Mouse (Mus musculus) frontal cortex, adult (tissue): ENCODE measurements at regions not wholly inside any gene's neighbourhood (a gene's known extent, or its start where the extent isn't known, plus 50 kb on each side); places are given as distances from the start of the nearest gene placed in this dataset.

ENCODE experiments used
- ATAC-seq: cut with Nextera tagmentation; 2 replicates; pipeline ENCODE4 v1.9.2; 2017; ENCODE audit warnings: mild to moderate bottlenecking, moderate library complexity, mixed read lengths; ENCODE audit not compliant: low TSS enrichment

DNA sequence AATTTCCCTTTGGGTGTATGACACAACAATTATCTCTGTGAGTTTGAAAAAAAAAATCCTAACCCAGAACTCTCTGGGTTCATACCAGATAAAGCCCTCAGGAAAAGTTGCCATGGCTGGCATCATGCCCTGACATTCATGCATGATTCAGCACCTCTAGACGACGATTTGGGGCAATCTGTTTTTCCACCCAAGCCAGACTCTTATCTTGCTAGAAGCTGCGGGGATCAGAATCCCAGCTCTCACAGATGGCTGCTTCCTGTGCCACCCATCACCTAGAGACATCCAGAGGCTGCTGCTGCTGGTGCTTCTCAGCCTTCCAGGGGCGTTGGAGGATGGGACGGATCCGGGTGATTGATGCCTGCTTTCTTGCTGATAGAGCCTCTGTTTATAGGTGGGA lies 209.2 kb downstream of the Cd47 start:
- ATAC-seq: peak; percentile 79

DNA sequence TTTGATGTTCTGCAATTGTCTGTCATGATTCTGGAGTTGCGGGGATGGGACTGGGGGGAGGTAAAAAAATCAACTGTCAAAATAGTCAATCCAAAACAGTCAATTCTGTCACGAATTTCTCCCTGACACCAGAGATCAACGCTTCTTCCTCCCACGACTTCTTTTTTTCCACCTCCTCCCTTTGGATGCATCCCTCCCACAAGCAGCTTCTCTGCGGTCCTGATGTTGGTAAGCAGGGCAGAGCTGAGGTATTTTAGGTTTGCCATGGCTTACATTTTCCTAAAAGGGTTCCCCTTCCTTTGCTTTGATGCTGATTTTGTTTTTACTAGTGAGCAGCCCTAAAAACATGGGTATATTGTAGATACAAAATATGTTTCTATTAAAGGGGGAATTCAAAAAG lies 209.7 kb downstream of the Cd47 start:
- peak; percentile 68 for ATAC-seq

DNA sequence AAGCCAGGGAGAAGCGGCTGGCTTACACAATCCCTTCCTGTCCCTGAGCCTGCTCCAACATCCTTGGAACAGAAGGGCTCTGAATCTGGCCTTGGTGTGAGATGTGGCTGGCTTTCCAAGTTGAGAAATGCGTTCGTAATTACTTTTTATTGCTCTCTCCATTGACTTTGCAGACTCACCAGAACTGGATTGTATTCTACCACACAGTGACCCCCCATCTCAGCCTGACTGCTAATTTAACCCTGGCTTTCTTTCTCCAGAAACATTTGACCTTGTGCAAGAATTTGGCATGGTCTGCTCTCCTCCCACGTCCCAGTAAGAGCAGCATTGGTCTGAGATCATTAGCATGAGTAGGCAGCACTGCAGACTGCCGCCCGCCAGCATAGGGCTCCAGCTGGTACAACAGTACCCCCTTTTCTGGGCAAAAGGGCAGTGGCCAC lies 210.2 kb downstream of the Cd47 start:
- peak; percentile 70 for ATAC-seq

DNA sequence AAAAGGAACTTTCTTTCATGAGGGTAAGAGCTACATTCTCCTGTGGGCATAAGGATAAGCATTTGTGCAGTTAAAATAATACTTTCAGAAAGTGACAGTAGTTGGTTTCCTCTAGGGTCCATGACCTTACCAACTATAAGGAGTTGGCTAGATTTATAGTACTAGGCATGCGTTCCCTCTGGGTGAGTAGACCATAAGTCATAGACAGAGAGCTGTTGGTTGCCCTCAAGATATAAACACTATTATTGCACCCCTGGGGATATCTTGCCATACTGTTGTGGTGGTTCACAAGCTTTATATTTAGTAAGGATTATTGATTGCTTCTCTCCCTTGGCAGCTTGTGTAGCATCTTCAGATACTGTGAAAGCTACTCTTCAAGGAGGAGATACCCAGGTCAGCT lies 223.6 kb downstream of the Cd47 start:
- no peak for ATAC-seq

DNA sequence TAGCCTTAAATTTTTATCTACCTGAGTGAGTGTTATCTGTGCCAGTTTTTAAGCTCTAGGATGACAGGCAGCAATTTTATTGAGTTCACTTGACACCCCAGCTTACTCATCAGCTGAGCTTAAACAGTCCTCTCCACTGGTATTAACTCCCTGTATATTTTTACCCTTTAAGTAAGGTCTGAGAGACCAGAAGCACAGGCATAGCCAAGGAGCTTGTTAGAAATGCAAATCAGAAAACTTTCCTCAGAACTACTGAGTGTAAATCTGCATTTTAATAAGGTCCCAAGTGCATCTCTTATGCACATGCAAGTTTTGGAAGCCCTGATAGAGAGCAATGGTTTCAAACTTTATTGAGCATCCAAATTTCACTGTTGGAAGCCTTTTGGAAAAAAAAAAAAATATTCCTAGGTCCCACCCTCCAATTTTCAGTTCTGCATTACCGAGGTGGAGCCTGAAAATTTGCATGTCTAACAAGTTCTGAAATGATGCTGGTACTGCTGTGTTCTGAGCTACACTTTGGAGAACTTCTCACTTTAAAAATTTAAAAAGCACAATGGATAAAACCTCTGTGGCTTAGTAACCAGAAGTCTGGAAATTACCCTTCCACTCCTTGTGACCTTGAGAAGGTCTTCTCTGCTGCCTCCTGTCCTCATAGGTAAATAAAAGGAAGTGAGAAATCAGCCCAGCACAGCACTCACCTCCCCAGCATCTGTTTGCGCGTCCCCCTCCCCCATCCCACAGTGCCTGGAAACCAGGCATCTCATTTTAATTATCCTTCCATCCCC lies 226.0 kb downstream of the Cd47 start:
- no peak for ATAC-seq

DNA sequence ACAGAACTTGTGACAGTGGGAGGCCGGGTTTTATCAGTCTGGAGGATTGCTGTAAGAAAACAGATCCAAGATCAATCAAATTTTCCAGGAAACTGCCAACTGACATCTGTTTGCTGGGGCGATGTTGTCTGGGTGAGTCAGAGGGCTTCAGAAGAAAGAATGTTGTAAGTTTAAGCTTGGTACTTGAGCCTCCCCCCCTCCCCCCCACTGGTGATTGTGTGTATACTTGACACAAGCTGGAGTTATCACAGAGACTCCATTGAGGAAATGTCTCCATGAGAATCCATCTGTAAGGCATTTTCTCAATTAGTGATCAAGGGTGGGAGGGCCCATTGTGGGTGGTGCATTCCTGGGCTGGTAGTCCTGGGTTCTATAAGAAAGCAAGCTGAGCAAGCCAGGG lies 226.9 kb downstream of the Cd47 start:
- ATAC-seq: no peak

DNA sequence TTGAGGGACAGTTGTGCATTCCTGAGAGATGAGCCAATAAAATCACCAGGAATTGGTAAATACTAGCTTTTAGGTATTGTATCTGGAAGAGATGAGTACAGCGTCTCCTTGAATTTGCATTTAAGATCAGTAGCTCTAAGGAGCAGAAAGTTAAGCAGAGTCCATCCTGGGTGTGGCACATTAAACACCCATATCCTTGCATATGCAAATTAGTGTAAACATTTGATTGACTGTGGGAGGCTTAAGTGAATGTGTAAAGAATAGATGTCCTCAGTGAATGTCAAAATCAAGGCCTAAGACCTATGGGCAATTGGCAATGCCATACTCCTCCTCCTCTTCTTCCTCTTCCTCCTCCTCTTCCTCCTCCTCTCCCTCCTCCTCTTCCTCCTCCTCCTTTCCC lies 229.4 kb downstream of the Cd47 start:
- no peak for ATAC-seq

DNA sequence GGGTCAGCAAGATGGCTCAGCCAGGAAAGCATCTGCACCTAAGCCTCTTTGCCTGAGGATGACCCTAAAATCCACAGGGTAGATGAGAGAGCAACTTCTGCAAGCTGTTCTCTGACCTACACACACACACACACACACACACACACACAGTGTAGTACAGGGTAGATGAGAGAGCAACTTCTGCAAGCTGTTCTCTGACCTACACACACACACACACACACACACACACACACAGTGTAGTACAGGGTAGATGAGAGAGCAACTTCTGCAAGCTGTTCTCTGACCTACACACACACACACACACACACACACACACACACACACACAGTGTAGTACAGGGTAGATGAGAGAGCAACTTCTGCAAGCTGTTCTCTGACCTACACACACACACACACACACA lies 230.0 kb downstream of the Cd47 start:
- ATAC-seq: peak; percentile 50

DNA sequence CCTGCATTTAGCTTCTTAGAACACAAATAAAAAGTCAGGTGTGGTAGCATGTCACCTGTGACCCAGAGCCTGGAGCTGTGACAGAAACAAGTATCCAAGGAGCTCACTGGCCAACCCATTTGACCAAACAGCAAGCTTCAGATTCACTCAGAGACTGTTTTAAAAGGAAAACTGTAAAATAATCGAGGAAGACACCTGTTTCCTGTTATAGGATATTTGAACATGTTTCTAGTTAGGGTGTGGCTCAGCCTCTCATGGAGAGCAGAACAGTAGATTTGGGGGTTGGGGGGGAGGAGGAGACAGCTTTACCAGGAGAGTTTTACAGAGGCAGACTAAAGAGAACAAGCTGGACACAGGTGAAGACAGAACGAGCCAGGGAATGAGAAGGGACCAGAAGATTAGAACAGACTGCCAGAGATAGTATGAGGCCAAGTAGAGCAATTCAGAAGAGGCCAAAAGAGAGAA lies 230.6 kb downstream of the Cd47 start:
- ATAC-seq: no peak

DNA sequence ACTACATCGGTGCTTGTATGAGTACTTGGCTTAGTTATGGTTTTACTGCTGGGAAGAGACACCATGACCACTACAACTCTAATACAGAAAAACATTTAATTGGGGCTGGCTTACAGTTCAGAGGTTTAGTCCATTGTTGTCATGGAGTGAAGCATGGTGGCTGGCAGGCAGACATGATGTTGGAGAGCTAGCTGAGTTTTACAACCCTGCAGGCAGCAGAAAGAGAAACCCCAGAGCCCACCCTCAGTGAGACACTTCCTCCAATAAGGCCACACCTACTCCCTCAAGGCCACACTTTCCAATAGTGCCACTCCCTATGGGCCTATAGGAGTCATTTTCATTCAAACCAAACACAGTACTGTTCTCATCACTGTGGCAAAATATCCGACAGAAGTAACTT lies 232.5 kb downstream of the Cd47 start:
- no peak for ATAC-seq

DNA sequence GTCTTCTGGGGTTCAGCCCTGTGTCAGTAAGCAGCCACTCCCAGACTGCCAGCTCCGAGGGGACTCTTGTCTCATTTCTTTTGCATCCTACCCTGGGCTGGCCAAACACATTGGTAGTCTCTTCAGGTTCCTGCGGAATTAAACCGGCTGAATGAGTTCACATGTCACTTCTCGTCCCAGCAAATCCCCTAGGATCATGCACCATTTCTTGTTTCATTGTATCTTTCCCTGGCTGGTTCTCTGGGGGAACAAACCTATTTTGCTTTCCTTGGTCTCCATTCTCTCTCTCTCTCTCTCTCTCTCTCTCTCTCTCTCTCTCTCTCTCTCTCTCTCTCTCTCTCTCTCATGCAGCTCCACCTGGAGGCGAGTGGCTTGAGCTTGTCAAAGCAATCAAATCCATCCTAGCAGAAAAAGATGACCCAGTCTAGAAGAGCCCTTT lies 236.0 kb downstream of the Cd47 start:
- ATAC-seq: no peak

DNA sequence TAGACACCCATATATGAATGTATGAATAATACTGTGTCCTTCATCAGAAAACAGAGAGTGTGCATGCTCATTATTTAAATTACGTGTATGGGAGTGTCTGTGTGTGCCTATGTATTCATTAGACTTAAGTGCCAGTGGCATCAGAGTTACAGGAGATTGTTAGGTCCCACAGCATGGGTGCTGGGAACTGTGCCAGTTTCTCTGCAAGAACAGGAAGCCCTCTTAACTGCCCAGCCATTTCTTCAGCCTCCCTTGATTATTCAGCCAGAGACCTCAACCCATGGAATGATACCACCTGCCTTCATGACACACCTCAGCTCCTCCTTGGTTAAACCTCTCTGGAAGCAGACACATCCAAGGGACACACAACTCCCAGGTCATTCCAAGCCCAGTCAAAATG lies 243.8 kb downstream of the Cd47 start:
- ATAC-seq: no peak

DNA sequence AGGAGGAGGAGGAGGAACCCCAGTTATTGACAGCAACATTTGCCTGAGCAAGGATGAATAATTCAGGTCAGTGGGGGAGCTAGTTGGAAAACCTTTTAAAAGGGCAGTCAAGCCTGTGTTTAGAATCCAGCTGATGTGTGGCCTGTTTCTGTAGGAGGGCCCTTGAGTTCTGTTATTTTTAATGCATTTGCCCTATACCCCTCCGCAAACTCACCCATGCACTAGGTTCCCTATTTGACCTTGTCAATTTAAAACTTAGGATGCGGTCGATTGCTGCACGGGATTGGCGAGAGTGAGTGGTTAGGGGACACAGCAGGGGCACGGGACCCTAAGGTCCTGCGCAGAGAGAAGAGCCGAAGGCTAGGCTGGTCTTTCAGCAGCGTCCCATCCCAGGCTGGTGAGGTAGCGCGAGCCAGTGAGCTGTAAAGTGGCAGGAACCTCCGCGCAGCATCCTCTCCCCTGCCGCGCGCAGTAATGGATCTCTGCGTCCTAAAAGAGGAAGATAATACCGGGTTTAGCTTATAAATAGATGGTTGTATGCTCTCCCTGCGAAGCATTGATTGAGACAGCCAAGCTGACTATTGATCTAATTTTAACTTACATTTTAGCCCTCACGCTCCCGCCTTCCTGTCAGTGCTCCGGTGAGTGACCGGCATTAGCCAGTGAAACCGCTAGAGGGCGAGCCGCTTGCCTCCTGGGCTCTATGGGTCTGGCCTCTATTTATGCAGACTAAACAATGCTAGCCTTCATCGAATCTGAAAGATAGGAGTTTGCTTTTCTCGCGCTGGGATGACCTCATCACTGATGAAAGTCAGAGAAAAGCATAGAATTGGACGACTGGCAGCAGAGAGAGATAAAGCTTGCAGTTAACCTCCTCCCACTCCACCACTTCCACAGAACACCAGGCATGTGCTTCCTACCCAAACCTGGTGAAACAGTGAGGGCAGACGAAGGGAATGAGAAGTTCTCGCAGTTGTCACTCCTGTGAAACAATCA lies 245.5 kb downstream of the Cd47 start:
- peak; percentile 95 for ATAC-seq

DNA sequence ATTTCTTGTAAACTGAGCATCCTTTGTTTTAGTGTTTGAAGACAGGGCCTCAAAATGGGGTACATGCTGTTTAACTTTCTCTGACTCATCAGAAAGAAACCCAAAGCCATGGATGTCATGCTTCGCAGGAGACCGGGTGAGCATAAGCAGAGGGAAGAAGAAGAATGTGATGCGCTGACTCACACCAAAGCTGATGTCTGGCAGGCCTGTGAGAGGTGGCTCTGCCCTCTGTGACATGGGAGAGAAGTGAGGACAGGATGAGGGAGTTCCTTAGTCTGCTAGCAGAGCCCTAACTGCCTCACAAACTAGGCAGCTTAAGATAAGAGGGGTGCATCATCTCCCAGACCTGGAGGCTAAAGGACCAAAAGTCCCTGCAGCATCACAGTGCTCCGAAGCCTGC lies 263.2 kb downstream of the Cd47 start:
- no peak for ATAC-seq

DNA sequence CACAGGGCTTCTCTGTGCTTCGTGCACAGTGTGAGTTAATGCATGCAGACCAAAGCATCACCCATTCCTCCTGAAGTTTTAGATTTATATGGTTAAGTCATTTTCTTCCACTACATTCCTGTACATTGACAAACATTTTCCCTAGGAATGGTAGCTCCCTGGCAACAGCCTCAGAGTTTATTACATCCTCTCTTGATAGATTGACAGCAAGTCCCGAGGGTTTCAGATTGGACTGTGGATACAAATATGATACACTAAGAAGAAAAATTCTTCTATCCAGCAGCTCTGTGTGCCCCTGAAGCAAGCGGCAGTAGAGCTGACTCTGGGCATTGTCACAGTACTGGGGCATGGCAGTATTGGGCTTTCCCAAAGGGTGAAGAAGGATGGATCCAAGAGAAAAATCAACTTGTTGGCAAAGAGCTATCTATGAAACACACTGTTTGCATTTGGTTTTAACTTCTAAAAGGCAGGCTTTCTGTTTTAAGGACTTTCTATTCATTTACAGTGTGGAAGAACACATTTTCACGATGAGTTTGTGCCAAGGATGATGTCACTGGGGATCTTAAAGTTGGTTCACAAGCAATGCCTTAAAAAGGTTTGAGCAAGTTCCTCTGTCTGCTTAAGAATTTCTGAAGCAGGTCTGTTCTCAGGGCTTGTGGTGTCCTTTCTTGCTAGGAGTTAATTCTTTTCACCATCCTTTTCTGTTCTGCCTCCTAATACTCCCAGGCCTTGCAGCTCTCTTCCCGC lies 265.2 kb downstream of the Cd47 start:
- peak; percentile 78 for ATAC-seq

DNA sequence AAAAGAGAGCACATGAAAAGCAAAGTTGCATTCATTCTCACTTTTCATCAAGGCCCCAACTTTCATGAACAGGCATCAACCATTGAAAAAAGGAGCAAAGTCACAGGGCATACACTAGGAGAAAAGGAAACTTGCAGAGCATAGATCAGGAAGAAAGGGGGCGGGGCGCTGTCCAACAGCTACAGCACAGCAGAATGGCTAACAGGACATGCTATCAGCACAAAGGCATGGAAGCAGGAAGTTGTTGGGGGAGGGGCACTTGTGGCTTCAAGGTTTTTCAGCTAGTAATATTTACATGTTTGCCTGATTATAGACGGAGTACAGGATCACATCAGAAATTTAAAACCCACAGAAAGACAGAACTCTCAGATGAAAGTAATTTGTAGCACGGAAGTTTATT lies 268.7 kb downstream of the Cd47 start:
- ATAC-seq: no peak

DNA sequence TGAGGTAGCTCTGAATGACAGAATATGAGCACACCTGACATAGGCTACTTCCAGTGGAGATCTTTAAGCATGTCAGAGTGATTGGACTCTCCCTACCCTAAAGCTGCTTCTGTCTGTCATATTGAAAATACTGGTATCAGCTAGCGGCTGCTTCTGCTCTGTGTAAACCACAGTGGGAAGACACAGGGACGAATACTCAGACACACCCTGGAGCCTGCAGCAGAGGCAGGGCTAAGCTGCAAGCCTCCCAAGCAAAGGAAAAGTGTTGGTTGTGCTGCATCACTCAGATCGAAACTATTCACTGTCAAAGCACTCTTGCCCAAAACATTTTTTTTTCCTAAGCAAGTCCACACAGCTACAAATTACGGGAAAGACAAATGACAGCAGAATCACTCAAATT lies 270.4 kb downstream of the Cd47 start:
- ATAC-seq: no peak

DNA sequence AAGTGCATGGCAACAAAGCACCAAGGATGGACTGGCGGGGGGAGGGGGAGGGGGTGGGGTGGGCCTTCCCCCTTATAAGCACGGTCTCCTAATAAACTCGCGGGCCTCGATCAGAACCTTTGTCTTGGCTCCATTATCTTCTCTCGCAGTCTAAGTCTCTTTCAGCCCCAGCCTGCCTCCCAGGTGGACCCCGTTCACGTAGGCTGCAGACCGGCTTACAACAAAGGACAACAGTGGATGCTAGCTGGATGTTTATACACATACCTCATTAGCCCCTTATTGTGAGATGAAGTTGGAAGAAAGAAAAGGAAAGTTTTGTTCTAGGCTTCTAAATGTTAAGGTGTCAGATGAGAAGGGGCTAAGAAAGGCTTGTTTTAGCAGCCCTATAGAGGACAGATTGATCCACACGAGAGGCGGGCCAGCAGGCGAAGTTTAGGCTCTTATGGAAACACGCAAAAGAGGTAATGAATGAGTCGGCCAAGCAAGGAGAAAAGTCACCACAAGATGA lies 272.6 kb downstream of the Cd47 start:
- no peak for ATAC-seq

DNA sequence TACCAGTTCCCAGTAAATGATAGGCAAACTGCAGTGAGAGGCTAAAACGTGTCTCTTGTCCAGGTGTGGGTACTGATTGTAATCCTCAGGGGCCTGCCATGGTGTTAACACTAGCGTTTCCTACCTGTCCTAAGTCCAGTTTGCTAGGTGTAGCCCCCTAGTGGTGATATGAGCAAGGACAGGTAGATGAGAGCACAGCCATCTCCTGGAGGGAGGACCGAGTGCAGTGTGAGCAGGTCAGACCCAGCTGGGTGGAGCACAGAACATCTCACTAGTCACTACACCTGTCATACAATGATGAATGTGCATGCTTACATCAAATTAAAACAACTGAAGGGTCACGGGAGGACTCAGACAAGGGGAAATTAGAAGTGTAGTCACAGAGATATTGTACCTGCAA lies 273.6 kb downstream of the Cd47 start:
- peak; percentile 47 for ATAC-seq

DNA sequence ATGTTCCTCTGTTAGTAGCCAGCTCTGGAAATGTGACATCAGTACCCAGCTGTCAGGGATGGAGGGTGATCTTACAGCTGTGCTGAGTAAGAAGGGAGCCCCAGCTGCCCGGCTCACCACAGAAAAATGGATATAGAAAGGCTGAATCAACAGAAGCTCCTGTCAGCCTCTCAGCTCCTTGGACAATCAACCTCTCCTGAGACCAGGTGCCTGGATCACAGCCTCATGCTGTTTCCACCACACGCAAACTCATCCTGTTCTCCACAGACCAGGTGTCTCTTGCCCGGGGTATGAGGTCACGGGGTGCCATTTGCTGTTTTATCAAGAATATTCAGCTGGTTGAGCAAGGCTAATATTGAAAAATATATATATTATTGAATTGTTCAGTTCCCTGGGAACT lies 275.3 kb downstream of the Cd47 start:
- ATAC-seq: no peak

DNA sequence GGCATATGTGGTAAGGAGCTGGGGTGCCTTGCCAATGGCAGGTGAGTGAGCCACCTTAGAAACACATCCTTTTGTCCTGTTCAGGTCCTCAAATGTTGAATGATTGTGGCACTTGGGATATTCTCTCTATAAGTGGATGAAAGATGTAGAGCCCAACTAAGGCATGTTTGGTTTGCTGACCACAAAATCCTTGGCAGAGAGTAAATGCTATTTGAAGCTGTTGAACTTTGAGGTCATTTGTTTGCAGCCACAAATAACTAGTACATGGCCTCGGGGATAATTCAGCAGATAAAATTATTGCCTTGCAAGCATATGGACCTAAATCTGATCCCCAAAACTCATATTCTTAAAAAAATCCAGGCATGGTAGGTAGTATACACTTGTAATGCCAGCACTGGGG lies 281.2 kb downstream of the Cd47 start:
- ATAC-seq: no peak

DNA sequence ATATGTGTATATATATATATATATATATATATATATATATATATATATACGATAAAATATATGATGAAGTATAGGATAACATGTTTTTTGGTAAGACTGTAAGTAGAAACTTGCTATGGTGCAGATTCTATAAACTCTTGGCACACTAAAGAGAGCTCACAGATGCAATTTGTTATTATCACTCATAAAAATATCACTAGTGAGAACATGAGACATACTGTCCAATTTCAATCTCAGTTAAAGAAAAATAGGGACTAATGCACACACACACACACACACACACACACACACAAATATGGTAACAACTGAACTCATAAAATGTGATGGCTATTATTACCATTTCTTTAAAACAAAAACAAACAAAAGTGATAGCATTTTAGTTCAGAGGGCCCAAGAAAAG lies 292.0 kb downstream of the Cd47 start:
- ATAC-seq: no peak
